Mouse (Mus musculus) right cerebral cortex, adult 2 months (tissue): ENCODE results near the gene Plac9a.

Experiments
- DNase-seq, 2 experiments: peaks; one replicate each; pipeline ENCODE4 v3.0.0; 2021 to 2022; ENCODE audit warnings: low spot score in 2 of 2

Gene Plac9a

DNA sequence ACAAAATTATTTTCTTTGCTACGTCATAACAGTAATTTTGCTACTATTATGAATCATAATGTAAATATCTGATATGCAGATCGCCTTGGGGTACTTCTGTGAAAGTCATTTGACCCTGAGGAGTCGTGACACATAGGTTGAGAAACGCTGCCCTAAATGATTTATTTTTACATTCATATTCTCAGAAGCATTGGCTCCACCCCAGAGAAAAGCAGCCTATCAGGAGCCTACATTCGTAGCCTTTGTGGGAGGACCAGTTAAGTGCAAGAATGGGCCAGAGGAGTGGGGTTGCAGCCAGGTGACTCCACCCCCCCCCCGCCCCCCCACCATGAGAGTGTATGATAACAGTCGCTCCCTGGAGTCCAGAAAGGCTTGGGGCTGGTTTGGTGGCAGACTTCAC is 63.1 kb downstream of the Plac9a start:
- DNase-seq: no peak

DNA sequence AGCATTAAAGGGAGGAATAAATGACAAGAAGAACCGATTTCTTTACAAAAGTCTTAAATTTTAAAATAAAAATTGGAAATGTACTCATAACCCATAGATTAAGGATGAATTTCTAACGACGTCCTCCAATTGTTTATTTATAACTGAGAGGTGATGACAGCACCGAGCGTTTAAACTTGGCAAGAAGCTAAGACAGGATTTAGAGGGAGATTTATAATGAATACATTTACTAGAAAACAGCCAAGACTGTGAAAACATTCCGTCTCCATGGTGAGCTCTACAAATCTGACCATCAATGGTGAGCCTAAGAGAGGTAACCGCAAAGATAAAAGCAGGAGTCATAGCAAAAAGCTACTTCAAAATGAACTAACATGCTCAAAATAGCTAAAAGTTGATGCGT is 64.5 kb downstream of the Plac9a start:
- no peak for DNase-seq
